Mouse (Mus musculus) thymus, postnatal 14 days (tissue): ENCODE measurements around the gene Klf5.

Source experiments
- DNase-seq: peaks from one replicate; pipeline ENCODE4 v3.0.0; 2021

Klf5 gene

GRCm38 (mm10) chr14:99310358-99310757 is 11.9 kb downstream of the Klf5 start:
- DNase-seq = no peak

DNA sequence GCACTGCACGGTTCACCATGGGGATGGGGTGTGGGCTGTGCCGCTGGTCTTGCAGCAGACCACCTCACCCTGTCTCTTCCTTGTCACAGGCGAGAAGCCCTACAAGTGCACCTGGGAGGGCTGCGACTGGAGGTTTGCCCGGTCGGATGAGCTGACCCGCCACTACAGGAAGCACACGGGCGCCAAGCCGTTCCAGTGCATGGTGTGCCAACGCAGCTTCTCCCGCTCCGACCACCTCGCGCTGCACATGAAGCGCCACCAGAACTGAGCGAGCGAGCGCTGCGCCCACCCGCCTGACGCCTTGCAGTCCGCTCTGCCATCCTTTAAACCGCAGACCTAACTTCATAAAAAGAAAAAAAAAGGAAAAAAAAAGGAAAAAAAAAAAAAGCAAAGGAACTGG is 14.6 kb downstream of the Klf5 start:
- DNase-seq = no peak

DNA sequence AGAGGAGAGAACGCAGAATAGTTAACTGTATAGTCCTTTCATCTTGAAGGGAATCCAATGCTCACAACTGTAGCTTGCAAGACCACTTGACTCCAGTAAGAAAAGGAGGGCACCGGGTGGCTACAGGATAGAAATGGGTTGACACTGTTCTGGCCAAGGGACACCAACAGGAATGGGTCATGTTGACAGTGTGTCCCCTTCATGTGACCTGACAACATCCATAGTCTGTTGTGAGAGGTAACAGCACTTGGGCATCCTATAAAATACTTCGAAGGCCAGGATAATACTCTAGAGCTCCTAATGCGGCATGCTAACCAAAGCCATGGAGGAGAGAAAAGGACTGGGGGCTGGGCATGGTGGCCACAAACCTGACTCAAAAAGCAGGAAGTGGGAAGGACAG is 17.8 kb downstream of the Klf5 start:
- DNase-seq = no peak

DNA sequence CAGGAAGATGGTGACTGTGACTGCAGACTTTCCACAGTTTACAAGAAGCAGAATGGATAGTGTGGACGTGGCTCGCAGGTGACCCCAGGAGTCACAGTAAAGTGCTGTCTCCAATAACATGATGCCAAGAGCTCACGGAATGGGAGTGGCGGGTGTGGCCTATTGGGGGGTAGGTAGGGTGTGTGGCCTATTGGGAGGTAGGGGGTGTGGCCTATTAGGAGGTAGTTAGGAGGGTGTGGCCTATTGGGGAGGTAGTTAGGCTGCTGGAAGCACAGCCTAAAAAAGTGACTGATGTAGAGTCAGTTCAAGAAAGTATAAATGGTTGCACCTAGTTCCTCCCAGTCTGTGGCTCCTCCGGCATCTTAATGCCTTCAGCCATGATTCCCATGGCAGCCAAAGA is 22.2 kb downstream of the Klf5 start:
- DNase-seq = no peak

GRCm38 (mm10) chr14:99323376-99323775 is 24.9 kb downstream of the Klf5 start:
- DNase-seq = no peak

GRCm38 (mm10) chr14:99324523-99324922 is 26.0 kb downstream of the Klf5 start:
- no peak for DNase-seq

GRCm38 (mm10) chr14:99325597-99326472 is 27.3 kb downstream of the Klf5 start:
- DNase-seq = no peak

DNA sequence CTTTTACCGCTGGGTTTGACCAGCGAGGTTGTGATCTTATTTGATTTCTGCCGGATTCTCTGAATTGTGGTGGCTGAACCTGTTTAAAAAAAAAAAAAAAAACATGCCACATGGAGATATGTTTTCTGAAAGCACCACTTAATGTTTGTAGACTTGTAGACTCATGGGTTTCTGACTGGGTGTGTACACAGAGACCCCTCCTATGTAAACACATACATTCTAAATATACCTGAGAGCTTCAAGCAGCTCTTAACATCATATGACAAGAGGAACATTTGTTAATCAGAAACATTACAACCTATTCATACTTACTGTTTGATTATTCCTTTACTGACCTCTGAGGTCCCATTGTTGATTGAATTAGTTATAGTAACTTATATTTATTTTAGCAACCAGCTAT is 38.1 kb downstream of the Klf5 start:
- DNase-seq = no peak

GRCm38 (mm10) chr14:99339021-99339420 is 40.5 kb downstream of the Klf5 start:
- no peak for DNase-seq

DNA sequence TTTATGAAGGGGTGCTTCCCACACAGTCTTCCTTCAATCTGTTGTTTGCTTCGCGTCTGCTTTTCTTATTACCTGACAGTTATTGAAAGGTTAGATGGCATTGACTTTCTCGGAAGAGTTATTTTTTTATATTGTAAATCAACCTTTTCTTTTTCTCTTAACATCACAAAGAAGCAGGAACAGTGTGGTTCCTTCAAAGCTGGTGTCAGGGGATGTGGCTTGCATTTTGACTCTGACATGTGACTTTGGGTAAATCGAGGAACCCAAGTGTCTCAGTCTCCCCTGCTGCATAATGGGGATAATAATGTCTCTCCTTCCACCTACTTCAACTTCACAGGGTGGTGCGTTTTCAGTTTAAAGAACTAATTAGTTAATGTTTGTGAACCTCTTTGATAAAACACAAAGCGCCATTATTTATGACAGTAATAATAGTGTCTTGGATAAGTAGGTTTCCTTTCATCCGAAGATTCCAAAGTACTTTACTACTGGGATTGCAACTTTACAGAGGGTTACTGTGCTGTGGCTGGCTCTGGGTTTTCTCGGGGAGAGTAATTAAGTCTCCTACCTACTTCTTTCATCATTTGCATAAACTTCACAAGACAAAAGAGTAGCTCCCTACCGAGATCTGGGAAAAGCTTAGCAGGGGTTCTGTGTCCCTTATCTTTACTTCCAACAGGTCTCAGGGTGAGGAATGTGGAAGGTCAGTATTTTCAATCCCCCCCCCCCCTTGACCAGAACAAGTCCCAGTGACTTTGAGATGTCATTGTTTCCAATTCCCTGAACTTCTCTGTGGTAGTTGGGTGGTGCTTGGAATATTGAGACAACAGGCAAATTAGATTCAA is 41.4 kb downstream of the Klf5 start:
- DNase-seq = no peak

- DNase-seq = no peak
Measured at GRCm38 (mm10) chr14:99340703-99341102, 42.2 kb downstream of the Klf5 start.

DNA sequence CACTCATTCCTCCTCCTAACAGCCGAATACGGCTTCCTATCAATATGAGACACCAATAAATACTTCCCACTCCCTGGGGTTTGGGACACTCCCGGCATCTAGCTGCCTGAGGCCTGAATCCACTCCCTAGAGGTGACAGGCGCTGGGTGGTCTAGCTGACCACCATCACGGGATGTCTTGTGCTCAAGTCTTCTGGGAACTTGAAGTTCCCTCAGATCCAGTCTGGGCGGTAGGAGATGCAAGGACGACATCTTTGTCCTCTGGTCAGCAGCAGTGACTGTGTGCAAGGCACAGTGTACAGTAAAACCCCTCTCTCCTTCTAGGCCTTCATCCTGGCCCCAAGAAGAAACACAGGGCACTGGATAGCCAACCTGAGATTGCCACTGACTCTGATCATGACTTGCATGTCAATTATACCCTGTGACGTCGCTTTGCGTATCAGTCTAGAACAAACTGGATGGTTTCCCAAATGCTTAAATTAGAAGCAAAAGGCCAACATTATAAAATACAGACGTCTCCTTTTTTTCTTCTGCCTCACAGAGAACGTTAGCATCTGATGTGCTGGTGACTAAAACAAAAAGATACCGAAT is 49.8 kb downstream of the Klf5 start:
- DNase-seq = no peak

GRCm38 (mm10) chr14:99349606-99350005 is 51.1 kb downstream of the Klf5 start:
- no peak for DNase-seq

DNA sequence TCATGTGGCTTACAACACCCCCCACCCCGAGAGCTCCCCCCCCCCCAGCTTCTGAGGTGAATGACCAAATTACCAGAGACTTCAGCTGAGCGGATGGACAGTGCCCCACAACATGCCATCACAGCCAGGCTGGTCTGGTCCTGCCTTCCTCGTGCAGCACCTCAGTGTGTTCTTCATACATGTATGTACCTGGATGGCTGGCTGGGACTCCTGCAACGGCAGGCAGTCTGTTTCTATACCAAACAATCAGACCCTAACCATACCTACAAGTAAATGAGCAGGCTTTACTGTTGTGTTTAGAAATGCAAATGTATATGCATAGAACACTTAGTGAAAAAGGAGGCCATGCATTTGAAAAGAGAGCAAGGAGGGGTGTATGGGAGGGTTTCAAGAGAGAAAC is 54.5 kb downstream of the Klf5 start:
- no peak for DNase-seq

- no peak for DNase-seq
Measured at GRCm38 (mm10) chr14:99354046-99354445, 55.6 kb downstream of the Klf5 start.

DNA sequence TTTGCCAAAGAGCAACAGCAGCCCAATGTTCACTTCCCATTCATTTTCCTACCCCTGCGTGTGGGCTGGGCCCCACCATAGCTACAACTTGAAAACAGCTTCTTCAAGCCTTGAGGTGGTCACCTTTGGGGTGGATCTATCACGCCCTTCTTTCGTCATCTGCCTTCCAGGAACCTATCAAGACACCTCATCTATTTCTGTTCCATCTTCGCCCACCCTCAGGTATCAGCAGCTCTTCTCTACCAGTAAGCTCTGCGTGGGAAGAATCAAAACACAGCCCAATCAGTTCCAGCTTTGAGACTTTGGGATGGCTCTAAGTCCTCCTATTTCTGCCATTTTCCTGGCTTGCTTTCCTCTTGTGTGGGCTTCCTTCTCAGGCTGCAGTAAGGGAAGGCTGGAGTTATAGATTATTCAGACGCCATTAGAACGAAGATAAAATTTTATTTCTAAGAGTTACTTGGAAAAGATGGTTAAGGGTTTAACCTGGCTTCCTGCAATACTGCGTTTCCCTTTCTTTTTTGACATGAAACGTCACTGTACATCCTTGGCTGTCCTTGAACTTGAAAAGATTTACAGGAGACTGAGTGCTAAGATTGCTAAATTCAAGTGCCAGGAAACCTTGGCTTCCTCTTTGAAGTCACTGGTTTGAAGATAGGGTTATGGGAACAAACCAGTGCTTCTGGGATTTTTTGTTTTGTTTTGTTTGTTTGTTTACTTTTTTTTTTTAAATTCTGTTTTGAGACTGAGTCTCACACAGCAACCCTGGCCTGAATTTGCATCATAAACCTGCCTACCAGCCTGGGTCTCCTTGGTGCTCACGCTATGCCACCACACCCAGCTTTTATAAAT is 56.5 kb downstream of the Klf5 start:
- no peak for DNase-seq

DNA sequence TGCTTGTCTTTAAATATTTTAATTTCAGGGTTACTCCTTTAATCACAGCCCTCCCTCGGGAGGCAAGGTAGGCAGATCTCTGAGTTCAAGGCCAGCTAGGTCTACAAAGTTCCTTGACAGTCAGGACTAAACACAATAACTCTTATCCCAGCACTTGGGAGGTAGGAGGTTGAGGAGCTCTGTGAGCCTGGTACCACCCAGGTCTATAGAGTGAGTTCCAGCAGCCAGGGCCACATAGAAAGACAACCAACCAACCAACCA is 57.0 kb downstream of the Klf5 start:
- no peak for DNase-seq

- DNase-seq = no peak
Measured at GRCm38 (mm10) chr14:99362956-99363355, 64.5 kb downstream of the Klf5 start.

- no peak for DNase-seq
Measured at GRCm38 (mm10) chr14:99364007-99364784, 65.7 kb downstream of the Klf5 start.
